Mouse (Mus musculus) forelimb bud, embryonic 11.5 days (tissue): ENCODE measurements around the gene Atp9a.

Experiments
- DNase-seq: peaks from one replicate; pipeline ENCODE4 v3.0.0-alpha.2; 2012; ENCODE audit warnings: low read depth, low spot score

Gene Atp9a

GRCm38 (mm10) chr2:168740496-168740895 lies 1.7 kb downstream of the Atp9a start:
- no peak for DNase-seq

GRCm38 (mm10) chr2:168738854-168739253 lies 3.4 kb downstream of the Atp9a start:
- DNase-seq = no peak

- DNase-seq = no peak
Observed at GRCm38 (mm10) chr2:168737878-168738277, 4.3 kb downstream of the Atp9a start.

GRCm38 (mm10) chr2:168734023-168734422 lies 8.2 kb downstream of the Atp9a start:
- no peak for DNase-seq

GRCm38 (mm10) chr2:168731258-168731657 lies 11.0 kb downstream of the Atp9a start:
- no peak for DNase-seq

GRCm38 (mm10) chr2:168729736-168730135 lies 12.5 kb downstream of the Atp9a start:
- DNase-seq = no peak

- DNase-seq = no peak
Observed at GRCm38 (mm10) chr2:168728045-168728444, 14.2 kb downstream of the Atp9a start.

GRCm38 (mm10) chr2:168726007-168726406 lies 16.2 kb downstream of the Atp9a start:
- DNase-seq = peak; percentile 51

- no peak for DNase-seq
Observed at GRCm38 (mm10) chr2:168721313-168721712, 20.9 kb downstream of the Atp9a start.

- DNase-seq = no peak
Observed at GRCm38 (mm10) chr2:168719742-168720141, 22.5 kb downstream of the Atp9a start.

GRCm38 (mm10) chr2:168718735-168719134 lies 23.5 kb downstream of the Atp9a start:
- no peak for DNase-seq

GRCm38 (mm10) chr2:168718267-168718666 lies 23.9 kb downstream of the Atp9a start:
- no peak for DNase-seq

GRCm38 (mm10) chr2:168712199-168713176 lies 29.7 kb downstream of the Atp9a start:
- DNase-seq = no peak

GRCm38 (mm10) chr2:168710979-168711378 lies 31.2 kb downstream of the Atp9a start:
- no peak for DNase-seq

- no peak for DNase-seq
Observed at GRCm38 (mm10) chr2:168707766-168708165, 34.4 kb downstream of the Atp9a start.

GRCm38 (mm10) chr2:168702266-168702665 lies 39.9 kb downstream of the Atp9a start:
- no peak for DNase-seq

GRCm38 (mm10) chr2:168695027-168695403 lies 47.2 kb downstream of the Atp9a start:
- no peak for DNase-seq

- peak; percentile 48 for DNase-seq
Observed at GRCm38 (mm10) chr2:168694379-168695026, 47.7 kb downstream of the Atp9a start.

- peak; percentile 76 for DNase-seq
Observed at GRCm38 (mm10) chr2:168691774-168692173, 50.4 kb downstream of the Atp9a start.

- no peak for DNase-seq
Observed at GRCm38 (mm10) chr2:168687326-168687725, 54.9 kb downstream of the Atp9a start.

- no peak for DNase-seq
Observed at GRCm38 (mm10) chr2:168685909-168686308, 56.3 kb downstream of the Atp9a start.

- no peak for DNase-seq
Observed at GRCm38 (mm10) chr2:168684695-168685094, 57.5 kb downstream of the Atp9a start.
